Mouse (Mus musculus): ENCODE measurements at regions not wholly inside any gene's neighbourhood (a gene's known extent, or its start where the extent isn't known, plus 50 kb on each side); places are given as distances from the start of the nearest gene placed in this dataset.

DNA sequence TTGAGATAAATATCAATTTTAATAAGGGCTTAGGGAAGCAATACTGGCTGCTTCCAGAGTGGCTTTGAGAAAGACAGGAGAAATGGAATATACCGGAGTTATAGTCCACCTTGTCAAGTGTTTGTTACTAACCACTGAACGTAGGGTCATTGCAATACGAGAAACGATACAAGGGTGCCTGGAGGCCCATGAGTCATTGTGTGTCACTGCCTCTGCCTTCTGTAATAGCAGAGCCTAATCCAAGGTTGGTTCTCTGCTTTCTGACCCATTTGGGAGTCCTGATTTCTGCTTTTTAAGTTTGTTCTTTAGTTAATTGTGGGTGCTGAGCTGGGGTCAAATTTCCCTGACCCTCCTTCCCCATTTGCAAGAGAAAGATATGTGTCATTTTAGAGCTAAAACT is 382.4 kb upstream of the Arglu1 start:
- Histone ChIP-seq H3K9ac (ENCODE audit: low read depth, low read length) (no peak overlapping the region), H3K36me3 (ENCODE audit: insufficient read depth, low read length) (no peaks in the 10 kb centered on the region), H3K27me3 (ENCODE audit: insufficient read depth, low read length) (no peaks in the 10 kb centered on the region), H3K4me2 (ENCODE audit: low read length) (no peak overlapping the region), H3K4me3 (replicated peaks; ENCODE audit: low read depth, low read length) (no peak overlapping the region), H3K27ac (no peak overlapping the region), H3K4me1 (replicated peaks; ENCODE audit: insufficient read depth, low read length) (no peaks in the 10 kb centered on the region), H3K9me3 (replicated peaks; ENCODE audit: low read length) (no peaks in the 10 kb centered on the region)
- 81% methylated on average over 4 of the region's 4 CpGs for WGBS
- ATAC-seq (replicated peaks; ENCODE audit: low FRiP score, low read depth): no peak
- no peak for TF ChIP-seq CTCF (IDR thresholded peaks at IDR 0.05; ENCODE audit: low read depth)
- DNase-seq (ENCODE audit: low spot score): no peak

- WGBS: 59% methylated on average over 11 of the region's 11 CpGs
- Histone ChIP-seq H3K27me3 (ENCODE audit: insufficient read depth, low read length) (no peaks in the 10 kb centered on the region), H3K36me3 (ENCODE audit: insufficient read depth, low read length) (no peaks in the 10 kb centered on the region), H3K4me3 (replicated peaks; ENCODE audit: low read depth, low read length) (no peak overlapping the region), H3K4me2 (ENCODE audit: low read length) (no peak overlapping the region), H3K27ac (no peak overlapping the region), H3K9ac (ENCODE audit: low read depth, low read length) (no peak overlapping the region), H3K4me1 (replicated peaks; ENCODE audit: insufficient read depth, low read length) (no peaks in the 10 kb centered on the region), H3K9me3 (replicated peaks; ENCODE audit: low read length) (no peaks in the 10 kb centered on the region)
- DNase-seq (ENCODE audit: low spot score): no peak
- ATAC-seq (replicated peaks; ENCODE audit: low FRiP score, low read depth): no peak
- TF ChIP-seq CTCF (IDR thresholded peaks at IDR 0.05; ENCODE audit: low read depth): no peak
These were observed 382.0 kb upstream of the Arglu1 start for GRCm38 (mm10) chr8:9072286-9072685.

DNA sequence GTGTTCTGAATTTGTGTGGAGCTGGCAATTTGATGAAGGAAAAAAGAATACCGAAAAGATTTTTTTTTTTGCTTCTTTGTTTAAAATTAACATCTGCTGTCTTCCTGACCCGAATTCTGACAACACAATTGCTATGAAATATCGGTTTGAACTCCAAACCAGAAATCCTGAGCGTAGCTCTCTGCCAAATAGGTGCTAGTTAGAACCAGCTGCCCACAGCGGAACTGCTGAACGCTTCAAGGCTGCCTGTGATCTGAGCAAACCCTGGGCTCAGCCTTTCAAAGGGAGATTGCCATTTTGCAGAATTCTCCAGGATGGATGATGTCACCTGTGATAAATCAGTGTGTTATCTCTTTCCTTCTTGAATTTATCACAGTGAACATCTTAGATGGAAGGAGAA is 380.6 kb upstream of the Arglu1 start:
- 61% methylated on average over 6 of the region's 6 CpGs for WGBS

GRCm38 (mm10) chr8:9069845-9070244 is 379.5 kb upstream of the Arglu1 start:
- Histone ChIP-seq H3K27ac (no peak overlapping the region), H3K9ac (ENCODE audit: low read depth, low read length) (no peak overlapping the region), H3K4me3 (replicated peaks; ENCODE audit: low read depth, low read length) (no peak overlapping the region), H3K36me3 (ENCODE audit: insufficient read depth, low read length) (no peaks in the 10 kb centered on the region), H3K27me3 (ENCODE audit: insufficient read depth, low read length) (no peaks in the 10 kb centered on the region), H3K4me1 (replicated peaks; ENCODE audit: insufficient read depth, low read length) (no peaks in the 10 kb centered on the region), H3K9me3 (replicated peaks; ENCODE audit: low read length) (no peaks in the 10 kb centered on the region), H3K4me2 (ENCODE audit: low read length) (no peak overlapping the region)
- TF ChIP-seq CTCF (IDR thresholded peaks at IDR 0.05; ENCODE audit: low read depth): no peak
- DNase-seq (ENCODE audit: low spot score): no peak
- WGBS: 69% methylated on average over 7 of the region's 7 CpGs
- ATAC-seq (replicated peaks; ENCODE audit: low FRiP score, low read depth): no peak

More for the DNA sequence above, 380.6 kb upstream of the Arglu1 start:
- ATAC-seq (replicated peaks; ENCODE audit: low FRiP score, low read depth): no peak; the same call in 1 of the 2 replicates
- H3K4me2 ChIP-seq (ENCODE audit: low read length): no peak overlapping the region
- no peaks in the 10 kb centered on the region for H3K9me3 ChIP-seq (replicated peaks; ENCODE audit: low read length)
- H3K4me1 ChIP-seq (replicated peaks; ENCODE audit: insufficient read depth, low read length): no peaks in the 10 kb centered on the region
- H3K36me3 ChIP-seq (ENCODE audit: insufficient read depth, low read length): no peaks in the 10 kb centered on the region
- no peak overlapping the region for H3K4me3 ChIP-seq (replicated peaks; ENCODE audit: low read depth, low read length)
- peak; percentile 46 for DNase-seq (ENCODE audit: low spot score)
- H3K27ac ChIP-seq: no peak overlapping the region
- H3K27me3 ChIP-seq (ENCODE audit: insufficient read depth, low read length): no peaks in the 10 kb centered on the region
- no peak overlapping the region for H3K9ac ChIP-seq (ENCODE audit: low read depth, low read length)
- TF ChIP-seq CTCF (IDR thresholded peaks at IDR 0.05; ENCODE audit: low read depth): no peak

DNA sequence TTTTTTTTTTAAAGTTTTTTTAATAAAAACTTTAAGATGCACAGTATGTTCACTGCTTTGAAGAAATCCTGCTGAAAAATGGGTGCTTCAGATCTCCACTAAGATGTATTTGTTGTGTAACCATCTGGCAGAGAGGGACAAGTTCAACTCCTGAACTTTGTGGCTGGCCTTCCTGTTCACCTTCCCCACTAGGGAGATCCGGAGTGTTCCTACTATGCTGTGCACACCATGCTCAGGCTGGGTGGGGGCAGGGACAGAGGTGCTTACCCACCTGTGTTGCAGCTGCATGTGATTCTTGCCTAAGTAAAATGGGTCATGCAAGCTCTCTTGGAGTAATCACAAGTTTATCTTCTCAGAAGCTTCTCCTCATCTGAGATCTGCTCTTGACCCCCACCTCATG is 377.4 kb upstream of the Arglu1 start:
- no peak overlapping the region for H3K4me2 ChIP-seq (ENCODE audit: low read length)
- H3K9me3 ChIP-seq (replicated peaks; ENCODE audit: low read length): no peaks in the 10 kb centered on the region
- no peak overlapping the region for H3K27ac ChIP-seq
- H3K4me3 ChIP-seq (replicated peaks; ENCODE audit: low read depth, low read length): no peak overlapping the region
- ATAC-seq (replicated peaks; ENCODE audit: low FRiP score, low read depth): no peak
- no peaks in the 10 kb centered on the region for H3K4me1 ChIP-seq (replicated peaks; ENCODE audit: insufficient read depth, low read length)
- no peak overlapping the region for H3K9ac ChIP-seq (ENCODE audit: low read depth, low read length)
- no peaks in the 10 kb centered on the region for H3K36me3 ChIP-seq (ENCODE audit: insufficient read depth, low read length)
- H3K27me3 ChIP-seq (ENCODE audit: insufficient read depth, low read length): no peaks in the 10 kb centered on the region
- no peak for DNase-seq (ENCODE audit: low spot score)
- no peak for TF ChIP-seq CTCF (IDR thresholded peaks at IDR 0.05; ENCODE audit: low read depth)
- WGBS: 62% methylated on average over 1 of the region's 1 CpGs

DNA sequence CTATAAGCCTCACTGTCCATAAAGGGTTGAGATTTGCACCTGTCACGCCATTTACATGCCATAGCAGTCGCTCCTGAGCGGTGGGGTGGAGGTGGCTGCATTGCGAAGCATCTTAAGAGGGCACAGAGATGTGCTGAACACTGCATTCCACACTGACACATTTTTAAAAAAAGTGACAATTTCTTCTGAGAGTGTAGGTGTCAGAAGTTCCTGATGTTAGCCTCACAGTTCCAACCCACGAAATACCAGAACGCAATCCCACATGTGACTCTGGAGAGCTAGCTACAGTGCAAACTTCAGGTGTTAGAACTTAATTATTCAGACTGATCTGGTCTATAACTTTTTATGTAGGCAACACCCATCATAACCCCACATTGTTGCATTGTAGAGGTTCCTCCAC is 369.8 kb upstream of the Arglu1 start:
- TF ChIP-seq CTCF (IDR thresholded peaks at IDR 0.05; ENCODE audit: low read depth): no peak
- DNase-seq (ENCODE audit: low spot score) (no peak), ATAC-seq (replicated peaks; ENCODE audit: low FRiP score, low read depth) (no peak)
- no peak overlapping the region for H3K4me2 ChIP-seq (ENCODE audit: low read length)
- H3K27ac ChIP-seq: no peak overlapping the region
- no peaks in the 10 kb centered on the region for H3K36me3 ChIP-seq (ENCODE audit: insufficient read depth, low read length)
- no peak overlapping the region for H3K9ac ChIP-seq (ENCODE audit: low read depth, low read length)
- 96% methylated on average over 6 of the region's 6 CpGs for WGBS
- no peak overlapping the region for H3K4me3 ChIP-seq (replicated peaks; ENCODE audit: low read depth, low read length)
- H3K4me1 ChIP-seq (replicated peaks; ENCODE audit: insufficient read depth, low read length): no peaks in the 10 kb centered on the region
- H3K9me3 ChIP-seq (replicated peaks; ENCODE audit: low read length): no peaks in the 10 kb centered on the region
- H3K27me3 ChIP-seq (ENCODE audit: insufficient read depth, low read length): no peaks in the 10 kb centered on the region

DNA sequence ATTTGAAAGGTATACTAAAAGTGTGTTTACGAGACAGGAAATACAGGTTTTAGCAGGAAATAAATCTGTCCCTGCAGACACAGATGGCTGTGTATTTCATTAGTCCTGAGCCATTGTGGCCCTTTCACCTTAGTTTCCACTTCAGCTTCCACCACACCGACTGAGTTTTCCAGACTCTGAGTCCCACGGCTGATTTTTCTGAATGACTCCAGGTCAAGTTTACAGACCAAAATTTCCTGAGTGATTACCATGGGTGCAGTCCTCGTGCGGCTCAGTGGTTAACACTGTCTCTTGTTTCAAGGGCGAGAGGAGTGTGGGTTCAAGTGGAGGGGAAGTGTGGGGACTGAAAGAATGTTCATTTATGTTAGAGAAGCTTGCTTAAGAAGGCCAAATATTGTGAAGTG is 365.1 kb upstream of the Arglu1 start:
- H3K36me3 ChIP-seq (ENCODE audit: insufficient read depth, low read length): no peaks in the 10 kb centered on the region
- no peaks in the 10 kb centered on the region for H3K27me3 ChIP-seq (ENCODE audit: insufficient read depth, low read length)
- TF ChIP-seq CTCF (IDR thresholded peaks at IDR 0.05; ENCODE audit: low read depth): no peak
- no peak overlapping the region for H3K9ac ChIP-seq (ENCODE audit: low read depth, low read length)
- ATAC-seq (replicated peaks; ENCODE audit: low FRiP score, low read depth) (no peak), DNase-seq (ENCODE audit: low spot score) (no peak)
- 50% methylated on average over 6 of the region's 6 CpGs for WGBS
- no peak overlapping the region for H3K4me2 ChIP-seq (ENCODE audit: low read length)
- no peaks in the 10 kb centered on the region for H3K9me3 ChIP-seq (replicated peaks; ENCODE audit: low read length)
- no peaks in the 10 kb centered on the region for H3K4me1 ChIP-seq (replicated peaks; ENCODE audit: insufficient read depth, low read length)
- H3K27ac ChIP-seq: no peak overlapping the region
- H3K4me3 ChIP-seq (replicated peaks; ENCODE audit: low read depth, low read length): no peak overlapping the region

Measured in kidney, postnatal 0 days (tissue).